Mouse (Mus musculus) heart, postnatal 14 days (tissue): ENCODE results near the gene Fam47c. TPM values are rescaled to one million over a fixed set of nuclear protein-coding genes. Genes with fewer than 3 reads are reported as not detected.

Experiments used
- DNase-seq, 2 experiments: peaks; one replicate each; pipeline ENCODE4 v3.0.0; 2021 to 2022
- intact Hi-C: fragments of 180-260 bp; cut with DNase I; formaldehyde crosslinking; loops from one replicate; pipeline ENCODE4 v1.15.1; 2025
- long read RNA-seq, 2 experiments: library from polyadenylated mRNA; stranded (forward); transcript quantifications; one replicate each; pipeline ENCODE4 v2.0.0; 2021
- total RNA-seq, 2 experiments: library from RNA; stranded (reverse); gene quantifications; 2 replicates each; pipeline ENCODE4 v1.2.3; 2021

The Fam47c gene
- not detected for total RNA-seq
- long read RNA-seq, experiment 1: 0 reads
- long read RNA-seq, experiment 2: 0 reads

GRCm38 (mm10) chrX:78737463-78737862, at the start of gene Fam47c:
Fam47c (plus strand) TSS chrX:78737763.
- intact Hi-C loops: no loop called here
- DNase-seq: no peak

GRCm38 (mm10) chrX:78769408-78769807, 31.8 kb downstream of the Fam47c start:
- no peak for DNase-seq
- intact Hi-C loops: no loop called here

- intact Hi-C loops: no loop called here
- DNase-seq: no peak
Measured at GRCm38 (mm10) chrX:78777078-78777477, 39.5 kb downstream of the Fam47c start.

Other genes starting within 250 kb of the Fam47c start
- 10 to 100 TPM in 1 of 2 experiments, 1 to 10 TPM in 1; 8.4 to 10.9 TPM for gene Prrg1, start 153.9 kb upstream of the Fam47c start, total RNA-seq